Mouse (Mus musculus): ENCODE results near the gene Wdr89.

GRCm38 (mm10) chr12:75670611-75671010 is 1.3 kb upstream of the Wdr89 start:
- TF ChIP-seq POLR2AphosphoS2 (IDR thresholded peaks at IDR 0.05; ENCODE audit: low read depth, low read length) (no peak), MXI1 (IDR thresholded peaks at IDR 0.05; ENCODE audit: low read depth, low read length) (no peak), POLR2A (IDR thresholded peaks at IDR 0.05; ENCODE audit: low read depth, low read length) (no peak), HCFC1 (IDR thresholded peaks at IDR 0.05; ENCODE audit: low read depth, low read length) (no peak), CTCF (conservative IDR thresholded peaks at IDR 0.05 in 1 of 2, IDR thresholded peaks at IDR 0.05 in 1 of 2; ENCODE audit: low read depth in 2 of 2, low read length in 2 of 2) (no peak), MAFK (IDR thresholded peaks at IDR 0.05; ENCODE audit: insufficient replicate concordance, low read length) (no peak), ZMIZ1 (IDR thresholded peaks at IDR 0.05; ENCODE audit: low read depth, low read length) (no peak), ELF1 (IDR thresholded peaks at IDR 0.05; ENCODE audit: low read depth, low read length) (no peak), MAX (IDR thresholded peaks at IDR 0.05; ENCODE audit: low read length) (no peak), NELFE (IDR thresholded peaks at IDR 0.05; ENCODE audit: low read depth, low read length) (no peak), MEF2A (IDR thresholded peaks at IDR 0.05; ENCODE audit: borderline replicate concordance, low read depth, low read length) (no peak), BHLHE40 (IDR thresholded peaks at IDR 0.05; ENCODE audit: low read depth, low read length) (no peak), JUND (conservative IDR thresholded peaks at IDR 0.05; ENCODE audit: low read depth, low read length) (no peak), USF2 (conservative IDR thresholded peaks at IDR 0.05; ENCODE audit: low read depth, low read length) (no peak)

Measured in CH12.LX (cell line).